Mouse (Mus musculus) liver, embryonic 15.5 days (tissue): ENCODE data around the gene Tenm4. TPM values are rescaled to one million over a fixed set of nuclear protein-coding genes. Genes with fewer than 3 reads are reported as not detected.

Experiments
- ATAC-seq: fragments of 200-750 bp; cut with Nextera tagmentation; 2 replicates; pipeline ENCODE4 v1.8.0; 2017; ENCODE audit warnings: moderate number of reproducible peaks, mild to moderate bottlenecking, moderate library complexity; ENCODE audit not compliant: insufficient read depth
- H3K27ac ChIP-seq: fragments of 300-500 bp; sonication (generic); replicated peaks from 2 replicates; pipeline ENCODE4 v1.5.1; 2015; ENCODE audit warnings: mild to moderate bottlenecking, inconsistent platforms
- H3K27me3 ChIP-seq: fragments of 300-500 bp; sonication (generic); 2 replicates; pipeline ENCODE4 v1.6.1; 2015; ENCODE audit warnings: mild to moderate bottlenecking, inconsistent platforms
- H3K36me3 ChIP-seq: fragments of 300-500 bp; sonication (generic); replicated peaks from 2 replicates; pipeline ENCODE4 v1.6.1; 2015; ENCODE audit warnings: moderate library complexity, mild to moderate bottlenecking, inconsistent platforms
- H3K4me1 ChIP-seq: fragments of 300-500 bp; sonication (generic); replicated peaks from 2 replicates; pipeline ENCODE4 v1.6.1; 2015; ENCODE audit warnings: inconsistent platforms
- H3K4me2 ChIP-seq: fragments of 300-500 bp; sonication (generic); 2 replicates; pipeline ENCODE4 v1.6.1; 2015; ENCODE audit warnings: moderate library complexity, mild to moderate bottlenecking, inconsistent platforms
- H3K4me3 ChIP-seq: fragments of 300-500 bp; sonication (generic); replicated peaks from 2 replicates; pipeline ENCODE4 v1.5.1; 2015; ENCODE audit warnings: mild to moderate bottlenecking, inconsistent platforms
- H3K9ac ChIP-seq: fragments of 300-500 bp; sonication (generic); 2 replicates; pipeline ENCODE4 v1.6.1; 2015; ENCODE audit warnings: moderate library complexity, mild to moderate bottlenecking, inconsistent platforms
- H3K9me3 ChIP-seq: fragments of 300-500 bp; sonication (generic); replicated peaks from 2 replicates; pipeline ENCODE4 v1.6.1; 2016; ENCODE audit warnings: inconsistent platforms
- WGBS: fragments of 180-500 bp; shearing (Covaris S2); methylation state at CpG from one replicate; pipeline ENCODE4 v1.1.7; 2015; ENCODE audit warnings: mixed read lengths; ENCODE audit not compliant: insufficient replicate concordance; 5-methylcytosine and 5-hydroxymethylcytosine counted together
- polyA plus RNA-seq: library from polyadenylated mRNA; unstranded; fragments of >200 nt; fragmentation: Nextera tagmentation; extraction: Ambion mirVana; gene quantifications from 2 replicates; pipeline ENCODE4 v1.2.1, GENCODE M21; 2015

Tenm4 gene
- polyA plus RNA-seq, 1 experiment from 2014 or later: 0.69 TPM

- Histone ChIP-seq H3K27me3 (no peaks in the 10 kb centered on the region), H3K27ac (no peak overlapping the region), H3K36me3 (no peaks in the 10 kb centered on the region), H3K9me3 (no peaks in the 10 kb centered on the region), H3K4me2 (no peak overlapping the region), H3K4me1 (no peaks in the 10 kb centered on the region), H3K4me3 (no peak overlapping the region), H3K9ac (no peak overlapping the region)
- WGBS: 60% methylated on average over 6 of the region's 6 CpGs
- ATAC-seq: no peak
Measured at GRCm38 (mm10) chr7:96390034-96390670, 219.1 kb downstream of the Tenm4 start.

- ATAC-seq: no peak
- 52% methylated on average over 4 of the region's 4 CpGs for WGBS
- Histone ChIP-seq H3K27ac (no peak overlapping the region), H3K4me1 (no peaks in the 10 kb centered on the region), H3K9ac (no peak overlapping the region), H3K9me3 (no peaks in the 10 kb centered on the region), H3K4me2 (no peak overlapping the region), H3K4me3 (no peak overlapping the region), H3K36me3 (no peaks in the 10 kb centered on the region), H3K27me3 (no peaks in the 10 kb centered on the region)
Measured at GRCm38 (mm10) chr7:96390894-96391293, 219.8 kb downstream of the Tenm4 start.

GRCm38 (mm10) chr7:96391797-96392472 lies 220.9 kb downstream of the Tenm4 start:
- Histone ChIP-seq H3K27me3 (no peaks in the 10 kb centered on the region), H3K27ac (no peak overlapping the region), H3K9me3 (no peaks in the 10 kb centered on the region), H3K9ac (no peak overlapping the region), H3K4me3 (no peak overlapping the region), H3K4me1 (no peaks in the 10 kb centered on the region), H3K36me3 (no peaks in the 10 kb centered on the region), H3K4me2 (no peak overlapping the region)
- 51% methylated on average over 6 of the region's 6 CpGs for WGBS
- ATAC-seq: no peak

GRCm38 (mm10) chr7:96392600-96392999 lies 221.6 kb downstream of the Tenm4 start:
- Histone ChIP-seq H3K36me3 (no peaks in the 10 kb centered on the region), H3K27me3 (no peaks in the 10 kb centered on the region), H3K27ac (no peak overlapping the region), H3K4me2 (no peak overlapping the region), H3K4me3 (no peak overlapping the region), H3K9ac (no peak overlapping the region), H3K9me3 (no peaks in the 10 kb centered on the region), H3K4me1 (no peaks in the 10 kb centered on the region)
- WGBS: 72% methylated on average over 2 of the region's 2 CpGs
- ATAC-seq: no peak

GRCm38 (mm10) chr7:96397940-96398339 lies 226.9 kb downstream of the Tenm4 start:
- H3K27ac ChIP-seq: no peak overlapping the region
- no peak for ATAC-seq
- 72% methylated on average over 1 of the region's 1 CpGs for WGBS

GRCm38 (mm10) chr7:96400411-96400810 lies 229.4 kb downstream of the Tenm4 start:
- Histone ChIP-seq H3K4me2 (no peak overlapping the region), H3K27ac (no peak overlapping the region), H3K4me1 (no peaks in the 10 kb centered on the region), H3K9me3 (no peaks in the 10 kb centered on the region), H3K27me3 (no peaks in the 10 kb centered on the region), H3K4me3 (no peak overlapping the region), H3K36me3 (no peaks in the 10 kb centered on the region), H3K9ac (no peak overlapping the region)
- ATAC-seq: no peak
- 61% methylated on average over 11 of the region's 11 CpGs for WGBS

More at GRCm38 (mm10) chr7:96397940-96398339, 226.9 kb downstream of the Tenm4 start:
- Histone ChIP-seq H3K4me2 (no peak overlapping the region), H3K4me1 (no peaks in the 10 kb centered on the region), H3K27me3 (no peaks in the 10 kb centered on the region), H3K9me3 (no peaks in the 10 kb centered on the region), H3K36me3 (no peaks in the 10 kb centered on the region), H3K9ac (no peak overlapping the region), H3K4me3 (no peak overlapping the region)

- WGBS: 38% methylated on average over 8 of the region's 8 CpGs
Measured at GRCm38 (mm10) chr7:96406630-96407214, 235.7 kb downstream of the Tenm4 start.

GRCm38 (mm10) chr7:96408161-96408889 lies 237.3 kb downstream of the Tenm4 start:
- Histone ChIP-seq H3K4me1 (no peaks in the 10 kb centered on the region), H3K36me3 (no peaks in the 10 kb centered on the region), H3K4me2 (no peak overlapping the region), H3K9me3 (no peaks in the 10 kb centered on the region), H3K27me3 (no peaks in the 10 kb centered on the region), H3K27ac (no peak overlapping the region), H3K9ac (no peak overlapping the region), H3K4me3 (no peak overlapping the region)
- 61% methylated on average over 6 of the region's 6 CpGs for WGBS
- ATAC-seq: no peak

More at GRCm38 (mm10) chr7:96406630-96407214, 235.7 kb downstream of the Tenm4 start:
- ATAC-seq: no peak
- no peak overlapping the region for H3K27ac ChIP-seq
- no peaks in the 10 kb centered on the region for H3K36me3 ChIP-seq
- H3K4me1 ChIP-seq: no peaks in the 10 kb centered on the region
- H3K4me3 ChIP-seq: no peak overlapping the region
- H3K4me2 ChIP-seq: no peak overlapping the region
- no peaks in the 10 kb centered on the region for H3K9me3 ChIP-seq
- H3K27me3 ChIP-seq: no peaks in the 10 kb centered on the region
- no peak overlapping the region for H3K9ac ChIP-seq

GRCm38 (mm10) chr7:96409323-96409880 lies 238.4 kb downstream of the Tenm4 start:
- H3K9me3 ChIP-seq: no peaks in the 10 kb centered on the region
- H3K4me2 ChIP-seq: no peak overlapping the region
- no peak overlapping the region for H3K4me3 ChIP-seq
- no peak for ATAC-seq
- no peak overlapping the region for H3K27ac ChIP-seq
- no peaks in the 10 kb centered on the region for H3K4me1 ChIP-seq
- no peak overlapping the region for H3K9ac ChIP-seq
- no peaks in the 10 kb centered on the region for H3K27me3 ChIP-seq
- no peaks in the 10 kb centered on the region for H3K36me3 ChIP-seq
- 69% methylated on average over 11 of the region's 11 CpGs for whole genome bisulfite sequencing

GRCm38 (mm10) chr7:96413822-96414221 lies 242.8 kb downstream of the Tenm4 start:
- Histone ChIP-seq H3K27ac (no peak overlapping the region), H3K27me3 (no peaks in the 10 kb centered on the region), H3K4me3 (no peak overlapping the region), H3K4me2 (no peak overlapping the region), H3K9ac (no peak overlapping the region), H3K4me1 (no peaks in the 10 kb centered on the region), H3K36me3 (no peaks in the 10 kb centered on the region), H3K9me3 (no peaks in the 10 kb centered on the region)
- ATAC-seq: no peak
- WGBS: 30% methylated on average over 1 of the region's 1 CpGs
